Mouse (Mus musculus) embryonic fibroblast, embryonic 13.5 days (primary cell): Measurements from ENCODE around the gene Slc47a1.

Experiments
- CTCF ChIP-seq: IDR thresholded peaks from 2 replicates; pipeline ENCODE4 v1.5.1; 2011; ENCODE audit warnings: mild to moderate bottlenecking, control low read depth, low read length, moderate library complexity, borderline replicate concordance; ENCODE audit not compliant: insufficient read depth
- POLR2A ChIP-seq: IDR thresholded peaks from 2 replicates; pipeline ENCODE4 v1.6.1; 2011; ENCODE audit warnings: low read depth, mild to moderate bottlenecking, control low read depth, low read length, moderate library complexity

- TF ChIP-seq CTCF (no peak), POLR2A (no peak)
These were observed 33.7 kb upstream of the Slc47a1 start for GRCm38 (mm10) chr11:61411809-61412208.
